Mouse (Mus musculus): ENCODE data around the gene Kif4.

DNA sequence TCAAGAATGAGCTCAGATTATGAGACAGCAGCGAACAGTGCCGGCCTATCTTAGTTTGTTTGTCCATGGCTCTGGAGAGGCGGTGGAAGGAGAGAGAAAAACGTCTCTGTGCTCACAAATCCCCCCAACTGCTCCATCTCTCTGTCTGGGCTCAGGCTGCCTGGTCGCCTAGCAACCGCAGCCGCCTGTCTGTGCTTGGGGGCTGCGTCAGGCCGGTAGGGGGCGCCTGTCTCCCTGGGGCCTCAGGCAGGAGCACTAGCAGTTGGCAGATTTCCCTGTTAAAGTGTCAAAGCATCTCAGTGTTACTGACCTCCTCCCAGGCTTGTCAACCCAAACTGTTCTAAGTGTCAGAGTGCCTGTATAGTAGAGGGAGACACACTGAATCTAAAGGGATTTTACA lies 116.4 kb downstream of the Kif4 start:
- TF ChIP-seq EP300 (IDR thresholded peaks at IDR 0.05; ENCODE audit: insufficient read depth, low read depth, low read length) (no peak), CTCF (IDR thresholded peaks at IDR 0.05) (peak; percentile 73), POLR2A (IDR thresholded peaks at IDR 0.05; ENCODE audit: insufficient read depth, low read depth, low read length) (no peak)
